Mouse (Mus musculus): ENCODE measurements around the gene Tsen54. TPM values are rescaled to one million over a fixed set of nuclear protein-coding genes. Genes with fewer than 3 reads are reported as not detected.

Tsen54 gene
- polyA plus RNA-seq, 1 experiment = 21.0 TPM

- Histone ChIP-seq H3K27me3 (replicated peaks) (peaks cover 53% of the 10 kb centered on the region), H3K4me1 (peaks cover 46% of the 10 kb centered on the region), H3K9me3 (no peaks in the 10 kb centered on the region), H3K36me3 (replicated peaks; ENCODE audit: low read length) (peaks cover 11% of the 10 kb centered on the region), H3K4me3 (replicated peaks) (no peak overlapping the region)
- TF ChIP-seq FLI1 (IDR thresholded peaks at IDR 0.05; ENCODE audit: low read length) = no peak
- TF ChIP-seq GATA1 (IDR thresholded peaks at IDR 0.05; ENCODE audit: borderline replicate concordance, low read length) = no peak
Measured at GRCm38 (mm10) chr11:115812095-115812494, 2.4 kb upstream of the Tsen54 start.

- Histone ChIP-seq H3K4me3 (replicated peaks) (peak overlapping the region; percentile 93), H3K4me1 (peaks cover 46% of the 10 kb centered on the region), H3K36me3 (replicated peaks; ENCODE audit: low read length) (peaks cover 15% of the 10 kb centered on the region), H3K9me3 (no peaks in the 10 kb centered on the region), H3K27me3 (replicated peaks) (peaks cover 51% of the 10 kb centered on the region)
- no peak for TF ChIP-seq FLI1 (IDR thresholded peaks at IDR 0.05; ENCODE audit: low read length)
- no peak for TF ChIP-seq GATA1 (IDR thresholded peaks at IDR 0.05; ENCODE audit: borderline replicate concordance, low read length)
Measured at GRCm38 (mm10) chr11:115812533-115813420, 1.7 kb upstream of the Tsen54 start.

GRCm38 (mm10) chr11:115813507-115814296 is 822 bp upstream of the Tsen54 start, which contains the start of gene Caskin2:
Gene Caskin2 (minus strand): TSS chr11:115813639.
- TF ChIP-seq FLI1 (IDR thresholded peaks at IDR 0.05; ENCODE audit: low read length) = no peak
- TF ChIP-seq GATA1 (IDR thresholded peaks at IDR 0.05; ENCODE audit: borderline replicate concordance, low read length) = no peak
- H3K36me3 ChIP-seq (replicated peaks; ENCODE audit: low read length) = peaks cover 21% of the 10 kb centered on the region
- peak within 1 kb of the TSS; percentile 93 for H3K4me3 ChIP-seq (replicated peaks)
- H3K9me3 ChIP-seq = no peaks in the 10 kb centered on the region
- peaks cover 42% of the 10 kb centered on the region for H3K27me3 ChIP-seq (replicated peaks)
- H3K4me1 ChIP-seq = peaks cover 43% of the 10 kb centered on the region

- Histone ChIP-seq H3K9me3 (no peaks in the 10 kb centered on the region), H3K4me1 (peaks cover 51% of the 10 kb centered on the region), H3K36me3 (replicated peaks; ENCODE audit: low read length) (peaks cover 50% of the 10 kb centered on the region), H3K27me3 (replicated peaks) (peaks cover 11% of the 10 kb centered on the region), H3K4me3 (replicated peaks) (no peak overlapping the region)
- TF ChIP-seq FLI1 (IDR thresholded peaks at IDR 0.05; ENCODE audit: low read length) = no peak
- no peak for TF ChIP-seq GATA1 (IDR thresholded peaks at IDR 0.05; ENCODE audit: borderline replicate concordance, low read length)
Measured at GRCm38 (mm10) chr11:115817331-115817730, 2.8 kb downstream of the Tsen54 start.

GRCm38 (mm10) chr11:115819915-115820623 is 5.5 kb downstream of the Tsen54 start:
- no peak overlapping the region for H3K4me3 ChIP-seq (replicated peaks)
- H3K9me3 ChIP-seq = no peaks in the 10 kb centered on the region
- peaks cover 39% of the 10 kb centered on the region for H3K4me1 ChIP-seq
- H3K27me3 ChIP-seq (replicated peaks) = peaks cover 7% of the 10 kb centered on the region
- H3K36me3 ChIP-seq (replicated peaks; ENCODE audit: low read length) = peaks cover 56% of the 10 kb centered on the region
- TF ChIP-seq FLI1 (IDR thresholded peaks at IDR 0.05; ENCODE audit: low read length) (no peak), GATA1 (IDR thresholded peaks at IDR 0.05; ENCODE audit: borderline replicate concordance, low read length) (no peak)

- Histone ChIP-seq H3K4me1 (peaks cover 32% of the 10 kb centered on the region), H3K27me3 (replicated peaks) (peaks cover 10% of the 10 kb centered on the region), H3K9me3 (no peaks in the 10 kb centered on the region), H3K36me3 (replicated peaks; ENCODE audit: low read length) (peaks cover 56% of the 10 kb centered on the region), H3K4me3 (replicated peaks) (no peak overlapping the region)
- TF ChIP-seq GATA1 (IDR thresholded peaks at IDR 0.05; ENCODE audit: borderline replicate concordance, low read length) (no peak), FLI1 (IDR thresholded peaks at IDR 0.05; ENCODE audit: low read length) (no peak)
Measured at GRCm38 (mm10) chr11:115821001-115821400, 6.5 kb downstream of the Tsen54 start.

- peak within 1 kb of the TSS; percentile 94 for H3K4me3 ChIP-seq (replicated peaks)
- H3K36me3 ChIP-seq (replicated peaks; ENCODE audit: low read length) = peaks cover 33% of the 10 kb centered on the region
- H3K9me3 ChIP-seq = no peaks in the 10 kb centered on the region
- H3K4me1 ChIP-seq = peaks cover 39% of the 10 kb centered on the region
- TF ChIP-seq FLI1 (IDR thresholded peaks at IDR 0.05; ENCODE audit: low read length) = no peak
- no peak for TF ChIP-seq GATA1 (IDR thresholded peaks at IDR 0.05; ENCODE audit: borderline replicate concordance, low read length)
- H3K27me3 ChIP-seq (replicated peaks) = peaks cover 37% of the 10 kb centered on the region
Measured at GRCm38 (mm10) chr11:115823774-115824740, 9.5 kb downstream of the Tsen54 start, which contains the start of gene Llgl2. Gene Llgl2 (plus strand): TSS chr11:115824049.

- Histone ChIP-seq H3K9me3 (no peaks in the 10 kb centered on the region), H3K36me3 (replicated peaks; ENCODE audit: low read length) (peaks cover 30% of the 10 kb centered on the region), H3K4me1 (peaks cover 45% of the 10 kb centered on the region), H3K4me3 (replicated peaks) (peak overlapping the region; percentile 94), H3K27me3 (replicated peaks) (peaks cover 43% of the 10 kb centered on the region)
- TF ChIP-seq FLI1 (IDR thresholded peaks at IDR 0.05; ENCODE audit: low read length) = no peak
- TF ChIP-seq GATA1 (IDR thresholded peaks at IDR 0.05; ENCODE audit: borderline replicate concordance, low read length) = no peak
Measured at GRCm38 (mm10) chr11:115824813-115825212, 10.3 kb downstream of the Tsen54 start.

Measured in megakaryocyte, embryonic 14.5 days (primary cell).